Mouse (Mus musculus) embryonic facial prominence, embryonic 12.5 days (tissue): ENCODE measurements at regions not wholly inside any gene's neighbourhood (a gene's known extent, or its start where the extent isn't known, plus 50 kb on each side); places are given as distances from the start of the nearest gene placed in this dataset.
A peak's percentile ranks its signal among the peaks of the same experiment; 100 is the strongest.
"Not testable (repeated sequence)": the region's sequence is repeated elsewhere in the genome, so short reads cannot be mapped to it uniquely, and the experiment has no call there.

ENCODE experiments used
- ATAC-seq: fragments of 200-750 bp; cut with Nextera tagmentation; 2 replicates; pipeline ENCODE4 v1.8.0; 2017; ENCODE audit not compliant: insufficient number of reproducible peaks, insufficient read depth, low FRiP score, low TSS enrichment
- H3K27ac ChIP-seq: fragments of 300-500 bp; sonication (generic); 2 replicates; pipeline ENCODE4 v1.5.1; 2016; ENCODE audit warnings: mild to moderate bottlenecking
- H3K27me3 ChIP-seq: fragments of 300-500 bp; sonication (generic); 2 replicates; pipeline ENCODE4 v1.6.1; 2016; ENCODE audit warnings: mild to moderate bottlenecking, moderate library complexity
- H3K36me3 ChIP-seq: fragments of 300-500 bp; sonication (generic); 2 replicates; pipeline ENCODE4 v1.6.1; 2016; ENCODE audit warnings: mild to moderate bottlenecking
- H3K4me1 ChIP-seq: fragments of 300-500 bp; sonication (generic); 2 replicates; pipeline ENCODE4 v1.6.1; 2016
- H3K4me2 ChIP-seq: fragments of 300-500 bp; sonication (generic); replicated peaks from 2 replicates; pipeline ENCODE4 v1.6.1; 2016; ENCODE audit warnings: mild to moderate bottlenecking, moderate library complexity
- H3K4me3 ChIP-seq: fragments of 300-500 bp; sonication (generic); 2 replicates; pipeline ENCODE4 v1.5.1; 2016; ENCODE audit warnings: mild to moderate bottlenecking
- H3K9ac ChIP-seq: fragments of 300-500 bp; sonication (generic); 2 replicates; pipeline ENCODE4 v1.6.1; 2016; ENCODE audit warnings: mild to moderate bottlenecking, moderate library complexity
- H3K9me3 ChIP-seq: fragments of 300-500 bp; sonication (generic); 2 replicates; pipeline ENCODE4 v1.6.1; 2016; ENCODE audit warnings: mild to moderate bottlenecking, moderate library complexity
- WGBS: fragments of 180-500 bp; shearing (Covaris S2); methylation state at CpG from one replicate; pipeline ENCODE4 v1.1.7; 2016; 5-methylcytosine and 5-hydroxymethylcytosine counted together

GRCm38 (mm10) chr2:160552121-160552669 is 93.5 kb upstream of the Top1 start:
- Histone ChIP-seq H3K4me3 (no peak overlapping the region), H3K4me1 (no peaks in the 10 kb centered on the region), H3K9me3 (no peaks in the 10 kb centered on the region), H3K36me3 (no peaks in the 10 kb centered on the region), H3K4me2 (no peak overlapping the region), H3K9ac (no peak overlapping the region), H3K27me3 (no peaks in the 10 kb centered on the region), H3K27ac (no peak overlapping the region)
- 53% methylated on average over 19 of the region's 19 CpGs for WGBS
- no peak for ATAC-seq

GRCm38 (mm10) chr2:160561711-160562110 is 84.0 kb upstream of the Top1 start:
- H3K4me1 ChIP-seq: no peaks in the 10 kb centered on the region
- H3K9me3 ChIP-seq: no peaks in the 10 kb centered on the region
- 64% methylated on average over 14 of the region's 14 CpGs for WGBS
- H3K4me3 ChIP-seq: no peak overlapping the region
- no peak overlapping the region for H3K4me2 ChIP-seq
- no peak for ATAC-seq
- H3K27ac ChIP-seq: no peak overlapping the region
- no peaks in the 10 kb centered on the region for H3K36me3 ChIP-seq
- no peaks in the 10 kb centered on the region for H3K27me3 ChIP-seq
- no peak overlapping the region for H3K9ac ChIP-seq

- H3K9ac ChIP-seq: no peak overlapping the region
- no peaks in the 10 kb centered on the region for H3K9me3 ChIP-seq
- WGBS: 92% methylated on average over 4 of the region's 4 CpGs
- no peaks in the 10 kb centered on the region for H3K4me1 ChIP-seq
- H3K36me3 ChIP-seq: no peaks in the 10 kb centered on the region
- no peak overlapping the region for H3K4me2 ChIP-seq
- no peak overlapping the region for H3K27ac ChIP-seq
- no peak overlapping the region for H3K4me3 ChIP-seq
- no peak for ATAC-seq
- no peaks in the 10 kb centered on the region for H3K27me3 ChIP-seq
Observed at GRCm38 (mm10) chr2:160567813-160568212, 77.9 kb upstream of the Top1 start.

DNA sequence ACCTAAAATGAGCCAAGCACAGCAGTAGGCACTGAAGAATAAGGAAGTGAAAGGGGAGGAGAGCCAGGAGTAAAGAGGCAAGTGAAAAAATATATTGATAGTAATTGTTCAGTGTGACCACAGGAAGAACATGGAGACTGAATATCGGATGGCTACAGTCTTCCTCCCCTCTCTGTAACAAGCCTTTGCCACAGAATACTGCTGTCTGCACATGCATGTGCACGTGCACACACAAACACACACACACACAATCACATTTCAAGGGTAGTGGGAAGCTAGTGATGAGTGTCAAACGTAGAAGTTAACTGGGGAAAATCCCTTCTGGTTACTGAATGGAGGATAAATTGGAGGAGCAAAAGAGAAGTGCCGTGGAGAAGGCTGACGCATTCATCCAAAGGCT is 76.2 kb upstream of the Top1 start:
- 84% methylated on average over 5 of the region's 5 CpGs for WGBS
- Histone ChIP-seq H3K4me2 (no peak overlapping the region), H3K9ac (no peak overlapping the region), H3K27me3 (no peaks in the 10 kb centered on the region), H3K36me3 (no peaks in the 10 kb centered on the region), H3K27ac (no peak overlapping the region), H3K9me3 (no peaks in the 10 kb centered on the region), H3K4me1 (no peaks in the 10 kb centered on the region), H3K4me3 (no peak overlapping the region)
- ATAC-seq: no peak

- H3K4me2 ChIP-seq: no peak overlapping the region
- no peaks in the 10 kb centered on the region; the same call in 1 of the 2 replicates for H3K4me1 ChIP-seq
- no peaks in the 10 kb centered on the region for H3K36me3 ChIP-seq
- peak; percentile 35; the same call in 1 of the 2 replicates for ATAC-seq
- no peak overlapping the region for H3K27ac ChIP-seq
- no peaks in the 10 kb centered on the region for H3K9me3 ChIP-seq
- H3K9ac ChIP-seq: no peak overlapping the region
- H3K27me3 ChIP-seq: peaks cover 40% of the 10 kb centered on the region
- 8% methylated on average over 17 of the region's 17 CpGs for WGBS
- H3K4me3 ChIP-seq: no peak overlapping the region
Observed at GRCm38 (mm10) chr2:160578384-160579320, 67.0 kb upstream of the Top1 start.

DNA sequence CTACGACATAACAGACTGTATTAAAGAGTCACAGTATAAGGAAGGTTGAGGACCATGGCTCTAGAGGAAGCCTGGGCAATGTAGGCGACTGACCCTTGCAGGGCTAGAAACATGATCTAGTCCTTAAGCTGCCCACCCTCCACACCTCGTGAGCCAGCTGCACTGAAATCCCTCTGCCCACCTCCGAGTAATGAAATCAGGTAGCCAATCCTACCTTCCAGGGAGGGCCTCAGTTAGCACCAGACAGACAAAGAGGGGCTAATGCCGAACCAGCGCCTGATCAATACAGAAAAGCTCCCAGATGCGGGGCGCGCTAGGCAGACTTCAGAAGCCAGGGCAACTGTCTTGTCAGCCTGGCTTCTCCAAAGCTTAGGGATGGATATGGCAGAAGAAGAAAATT is 65.4 kb upstream of the Top1 start:
- no peak for ATAC-seq
- Histone ChIP-seq H3K9ac (no peak overlapping the region), H3K4me1 (no peaks in the 10 kb centered on the region; the same call in 1 of the 2 replicates), H3K4me3 (no peak overlapping the region), H3K27ac (no peak overlapping the region), H3K4me2 (no peak overlapping the region), H3K36me3 (no peaks in the 10 kb centered on the region), H3K27me3 (peaks cover 50% of the 10 kb centered on the region), H3K9me3 (no peaks in the 10 kb centered on the region)
- 24% methylated on average over 9 of the region's 9 CpGs for WGBS

- H3K4me1 ChIP-seq: no peaks in the 10 kb centered on the region; the same call in 1 of the 2 replicates
- H3K36me3 ChIP-seq: no peaks in the 10 kb centered on the region
- ATAC-seq: no peak
- WGBS: 8% methylated on average over 9 of the region's 9 CpGs
- H3K4me2 ChIP-seq: no peak overlapping the region
- no peaks in the 10 kb centered on the region for H3K9me3 ChIP-seq
- H3K9ac ChIP-seq: no peak overlapping the region
- H3K27ac ChIP-seq: no peak overlapping the region
- peaks cover 50% of the 10 kb centered on the region for H3K27me3 ChIP-seq
- no peak overlapping the region for H3K4me3 ChIP-seq
Observed at GRCm38 (mm10) chr2:160581029-160581428, 64.7 kb upstream of the Top1 start.

GRCm38 (mm10) chr2:160583034-160583433 is 62.7 kb upstream of the Top1 start:
- WGBS: 96% methylated on average over 19 of the region's 19 CpGs
- peaks cover 50% of the 10 kb centered on the region for H3K27me3 ChIP-seq

DNA sequence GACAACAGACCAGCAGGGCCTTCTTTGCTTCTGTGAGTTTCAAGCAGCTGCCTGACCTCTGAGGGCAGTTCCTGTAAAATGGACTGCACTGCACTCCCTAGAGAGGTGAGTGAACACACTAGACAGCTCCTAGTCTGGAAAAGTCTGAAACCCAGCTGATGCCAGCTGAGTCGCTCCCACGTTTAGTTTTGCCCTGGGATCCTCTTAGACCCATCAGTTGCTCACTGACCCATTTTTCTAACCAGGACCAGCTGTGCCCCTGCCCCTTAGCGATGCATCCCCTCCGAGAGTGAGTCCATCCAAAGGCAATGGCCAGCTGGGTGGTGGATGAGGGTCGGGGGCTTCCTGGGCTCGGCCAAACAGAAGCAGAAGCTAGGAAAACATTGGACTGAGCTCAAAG is 62.2 kb upstream of the Top1 start:
- H3K27ac ChIP-seq: no peak overlapping the region
- H3K4me2 ChIP-seq: no peak overlapping the region
- peaks cover 45% of the 10 kb centered on the region for H3K27me3 ChIP-seq
- H3K9ac ChIP-seq: no peak overlapping the region
- H3K9me3 ChIP-seq: no peaks in the 10 kb centered on the region
- no peak overlapping the region for H3K4me3 ChIP-seq
- WGBS: 48% methylated on average over 6 of the region's 6 CpGs
- H3K36me3 ChIP-seq: no peaks in the 10 kb centered on the region
- H3K4me1 ChIP-seq: no peaks in the 10 kb centered on the region; the same call in 1 of the 2 replicates
- no peak for ATAC-seq

More at GRCm38 (mm10) chr2:160583034-160583433, 62.7 kb upstream of the Top1 start:
- not testable (repeated sequence) for H3K4me1 ChIP-seq, H3K9me3 ChIP-seq, ATAC-seq, H3K4me2 ChIP-seq, H3K27ac ChIP-seq, H3K36me3 ChIP-seq, H3K9ac ChIP-seq, H3K4me3 ChIP-seq

GRCm38 (mm10) chr2:160584568-160584967 is 61.1 kb upstream of the Top1 start:
- WGBS: 44% methylated on average over 9 of the region's 9 CpGs
- no peak overlapping the region for H3K27ac ChIP-seq
- no peak overlapping the region for H3K9ac ChIP-seq
- no peak overlapping the region for H3K4me2 ChIP-seq
- no peak overlapping the region for H3K4me3 ChIP-seq
- peaks cover 34% of the 10 kb centered on the region for H3K27me3 ChIP-seq
- ATAC-seq: no peak
- H3K4me1 ChIP-seq: no peaks in the 10 kb centered on the region
- no peaks in the 10 kb centered on the region for H3K9me3 ChIP-seq
- H3K36me3 ChIP-seq: no peaks in the 10 kb centered on the region

DNA sequence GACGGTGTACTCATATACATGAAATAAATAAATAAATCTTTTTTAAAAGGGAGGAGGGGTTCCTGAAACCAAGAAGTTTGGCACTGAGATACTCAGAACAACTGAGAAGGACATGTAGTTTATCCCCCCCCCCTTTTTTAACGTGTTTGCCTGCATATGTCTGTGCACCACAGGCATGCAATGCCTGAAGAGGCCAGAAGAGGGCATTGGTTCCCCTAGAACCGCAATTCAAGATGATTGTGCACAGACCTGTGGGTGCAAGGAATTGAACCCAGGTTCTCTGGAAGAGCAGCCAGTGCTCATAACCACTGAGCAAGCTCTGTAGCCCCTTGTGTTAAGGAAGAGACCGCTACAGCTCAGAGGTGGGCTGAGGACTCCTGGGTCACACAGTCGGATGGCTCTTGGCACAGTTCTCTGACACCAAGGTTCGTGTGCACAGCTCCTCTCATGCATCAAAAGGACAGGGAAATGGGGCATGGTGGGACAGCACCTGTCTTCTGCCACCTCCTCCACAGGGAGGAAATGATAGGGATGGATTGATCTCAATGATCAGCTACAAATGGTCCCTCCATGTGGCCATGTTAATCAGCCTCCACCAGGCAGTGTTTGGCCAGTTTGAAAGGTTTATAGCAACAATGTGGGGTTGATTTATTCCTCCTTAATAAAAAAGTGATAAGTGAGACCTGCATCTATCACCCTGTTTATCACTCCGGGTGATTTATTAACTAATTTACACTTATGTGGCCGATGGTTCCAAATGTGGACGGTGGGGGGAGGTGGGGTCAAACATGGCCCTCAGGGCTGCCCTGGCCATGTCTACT is 58.5 kb upstream of the Top1 start:
- peaks cover 5% of the 10 kb centered on the region for H3K4me1 ChIP-seq
- 86% methylated on average over 9 of the region's 9 CpGs for WGBS
- H3K9me3 ChIP-seq: no peaks in the 10 kb centered on the region
- H3K27me3 ChIP-seq: peaks cover 12% of the 10 kb centered on the region; the same call in 1 of the 2 replicates
- no peak overlapping the region for H3K27ac ChIP-seq
- no peak overlapping the region for H3K9ac ChIP-seq
- ATAC-seq: no peak
- no peak overlapping the region for H3K4me2 ChIP-seq
- no peak overlapping the region for H3K4me3 ChIP-seq
- H3K36me3 ChIP-seq: no peaks in the 10 kb centered on the region
